Mouse (Mus musculus): Measurements from ENCODE around the gene Sag. TPM values are rescaled to one million over a fixed set of nuclear protein-coding genes. Genes with fewer than 3 reads are reported as not detected.

The Sag gene
- 1.2 and 1.3 TPM in 2 replicates for polyA plus RNA-seq (2015; fragmentation: Nextera tagmentation; extraction: Ambion mirVana)

GRCm38 (mm10) chr1:87803576-87803975, at the start of gene Sag:
TSS of gene Sag (plus strand) at chr1:87803680.
- Histone ChIP-seq H3K27ac (no peak within 1 kb of the TSS), H3K4me1 (no peaks in the 10 kb centered on the region), H3K4me2 (no peak within 1 kb of the TSS), H3K27me3 (no peaks in the 10 kb centered on the region), H3K9ac (no peak within 1 kb of the TSS), H3K36me3 (no peaks in the 10 kb centered on the region), H3K9me3 (no peaks in the 10 kb centered on the region), H3K4me3 (no peak within 1 kb of the TSS)
- 60% methylated on average over 6 of the region's 6 CpGs for WGBS
- ATAC-seq (ENCODE audit: borderline replicate concordance, extremely low read depth, low FRiP score, low TSS enrichment) = no peak

- WGBS = under 1% methylated on average over 79 of the region's 79 CpGs
- Histone ChIP-seq H3K4me3 (peak within 1 kb of the TSS; percentile 99), H3K4me2 (peak within 1 kb of the TSS; percentile 57), H3K27ac (peak within 1 kb of the TSS; percentile 85), H3K36me3 (peaks cover 10% of the 10 kb centered on the region; the same call in 1 of the 2 replicates), H3K27me3 (no peaks in the 10 kb centered on the region), H3K4me1 (peaks cover 14% of the 10 kb centered on the region), H3K9me3 (no peaks in the 10 kb centered on the region), H3K9ac (peak within 1 kb of the TSS; percentile 98)
- ATAC-seq (ENCODE audit: borderline replicate concordance, extremely low read depth, low FRiP score, low TSS enrichment) = peak; percentile 99
These were observed 47.6 kb upstream of the Sag start, which contains the start of gene Atg16l1 for GRCm38 (mm10) chr1:87755641-87756470. TSS of gene Atg16l1 (plus strand) at chr1:87755870.

GRCm38 (mm10) chr1:87763821-87764220, 39.7 kb upstream of the Sag start:
- Histone ChIP-seq H3K27ac (no peak overlapping the region), H3K4me1 (no peaks in the 10 kb centered on the region), H3K9ac (no peak overlapping the region), H3K4me3 (no peak overlapping the region), H3K4me2 (no peak overlapping the region), H3K27me3 (no peaks in the 10 kb centered on the region), H3K9me3 (no peaks in the 10 kb centered on the region), H3K36me3 (peaks cover 83% of the 10 kb centered on the region)
- ATAC-seq (ENCODE audit: borderline replicate concordance, extremely low read depth, low FRiP score, low TSS enrichment) = no peak
- 86% methylated on average over 3 of the region's 3 CpGs for WGBS

GRCm38 (mm10) chr1:87765741-87766140, 37.7 kb upstream of the Sag start:
- H3K4me2 ChIP-seq = no peak overlapping the region
- 88% methylated on average over 2 of the region's 2 CpGs for WGBS
- H3K27me3 ChIP-seq = no peaks in the 10 kb centered on the region
- no peaks in the 10 kb centered on the region for H3K4me1 ChIP-seq
- no peak overlapping the region for H3K9ac ChIP-seq
- H3K4me3 ChIP-seq = no peak overlapping the region
- H3K9me3 ChIP-seq = no peaks in the 10 kb centered on the region
- no peak overlapping the region for H3K27ac ChIP-seq
- H3K36me3 ChIP-seq = peaks cover 86% of the 10 kb centered on the region
- ATAC-seq (ENCODE audit: borderline replicate concordance, extremely low read depth, low FRiP score, low TSS enrichment) = no peak

DNA sequence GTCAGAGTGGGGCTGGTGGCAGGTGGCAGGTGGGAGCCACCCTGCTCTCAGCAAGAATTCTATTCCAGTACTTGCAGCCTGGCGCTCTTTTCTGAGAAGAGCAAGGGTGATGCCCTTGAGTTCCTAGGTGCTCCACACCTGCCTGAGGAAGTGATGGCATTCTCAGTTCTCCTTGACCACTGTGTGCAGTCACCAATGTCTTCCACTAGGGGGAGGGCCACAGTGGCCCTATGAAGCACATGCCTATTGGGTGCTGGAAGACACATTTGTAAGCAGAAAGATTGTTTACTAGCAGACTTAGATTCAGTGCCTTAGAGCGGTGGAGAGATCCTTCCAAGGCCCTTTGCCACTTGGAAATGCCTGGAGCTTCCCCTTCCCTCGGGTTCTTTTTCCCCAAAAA, 37.2 kb upstream of the Sag start:
- ATAC-seq (ENCODE audit: borderline replicate concordance, extremely low read depth, low FRiP score, low TSS enrichment) = no peak
- no peaks in the 10 kb centered on the region for H3K27me3 ChIP-seq
- no peaks in the 10 kb centered on the region for H3K4me1 ChIP-seq
- no peak overlapping the region for H3K9ac ChIP-seq
- 80% methylated on average over 3 of the region's 3 CpGs for WGBS
- H3K27ac ChIP-seq = no peak overlapping the region
- H3K9me3 ChIP-seq = no peaks in the 10 kb centered on the region
- H3K4me3 ChIP-seq = no peak overlapping the region
- H3K4me2 ChIP-seq = no peak overlapping the region
- H3K36me3 ChIP-seq = peaks cover 88% of the 10 kb centered on the region

GRCm38 (mm10) chr1:87769263-87769662, 34.2 kb upstream of the Sag start:
- Histone ChIP-seq H3K27me3 (no peaks in the 10 kb centered on the region), H3K9me3 (no peaks in the 10 kb centered on the region), H3K4me2 (no peak overlapping the region), H3K36me3 (peaks cover 87% of the 10 kb centered on the region), H3K9ac (no peak overlapping the region), H3K27ac (no peak overlapping the region), H3K4me1 (no peaks in the 10 kb centered on the region), H3K4me3 (no peak overlapping the region)
- ATAC-seq (ENCODE audit: borderline replicate concordance, extremely low read depth, low FRiP score, low TSS enrichment) = no peak
- WGBS = 98% methylated on average over 2 of the region's 2 CpGs

DNA sequence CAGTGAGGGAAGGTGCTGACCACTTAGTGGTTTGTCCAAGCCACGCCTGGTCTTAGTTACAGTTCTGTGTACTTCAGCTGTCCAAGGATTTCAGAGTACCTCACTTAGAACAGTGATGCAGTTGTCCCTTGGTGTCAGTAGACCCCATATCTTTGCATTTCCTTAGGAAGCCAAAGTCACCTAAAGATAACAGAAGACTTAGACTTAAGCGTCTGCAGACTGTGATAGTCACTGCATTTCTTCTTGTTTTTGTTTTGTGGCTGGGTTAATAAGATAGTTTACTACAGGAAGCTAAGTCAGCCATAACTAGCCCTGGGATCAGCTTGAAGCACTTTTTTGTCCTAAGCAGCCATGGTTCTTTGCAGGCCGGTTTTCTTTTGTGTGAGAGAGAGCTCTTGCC, 33.0 kb upstream of the Sag start:
- H3K4me1 ChIP-seq = no peaks in the 10 kb centered on the region
- H3K36me3 ChIP-seq = peaks cover 87% of the 10 kb centered on the region
- no peak overlapping the region for H3K9ac ChIP-seq
- H3K27ac ChIP-seq = no peak overlapping the region
- no peak overlapping the region for H3K4me3 ChIP-seq
- H3K9me3 ChIP-seq = no peaks in the 10 kb centered on the region
- no peak overlapping the region for H3K4me2 ChIP-seq
- ATAC-seq (ENCODE audit: borderline replicate concordance, extremely low read depth, low FRiP score, low TSS enrichment) = no peak
- no peaks in the 10 kb centered on the region for H3K27me3 ChIP-seq
- WGBS = 90% methylated on average over 3 of the region's 3 CpGs

- 89% methylated on average over 3 of the region's 3 CpGs for WGBS
- Histone ChIP-seq H3K4me1 (no peaks in the 10 kb centered on the region), H3K36me3 (peaks cover 87% of the 10 kb centered on the region), H3K27me3 (no peaks in the 10 kb centered on the region), H3K4me2 (no peak overlapping the region), H3K9ac (no peak overlapping the region), H3K9me3 (no peaks in the 10 kb centered on the region), H3K4me3 (no peak overlapping the region), H3K27ac (no peak overlapping the region)
- no peak for ATAC-seq (ENCODE audit: borderline replicate concordance, extremely low read depth, low FRiP score, low TSS enrichment)
These were observed 31.8 kb upstream of the Sag start for GRCm38 (mm10) chr1:87771724-87772123.

DNA sequence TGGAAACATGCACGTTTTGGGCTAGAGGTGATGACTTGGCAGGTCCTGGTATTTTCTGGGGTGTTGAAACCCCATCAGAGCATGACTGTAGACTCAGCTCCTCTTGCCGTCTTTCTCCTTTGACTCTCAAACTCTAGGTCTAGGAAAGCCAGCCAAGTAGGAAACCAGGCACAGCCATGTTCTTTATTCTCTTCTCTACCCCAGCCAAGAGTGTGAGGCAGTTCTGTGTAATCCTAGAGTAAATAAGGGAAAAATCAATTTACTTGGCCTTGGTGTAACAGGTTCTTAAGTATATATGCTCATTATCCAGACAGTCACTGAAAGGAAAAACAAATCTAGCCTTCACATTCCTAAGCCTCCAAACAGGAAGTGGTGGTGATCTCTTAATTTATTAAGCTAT, 30.1 kb upstream of the Sag start:
- H3K27me3 ChIP-seq = no peaks in the 10 kb centered on the region
- no peak overlapping the region for H3K4me2 ChIP-seq
- no peak overlapping the region for H3K9ac ChIP-seq
- no peak for ATAC-seq (ENCODE audit: borderline replicate concordance, extremely low read depth, low FRiP score, low TSS enrichment)
- H3K36me3 ChIP-seq = peaks cover 85% of the 10 kb centered on the region
- H3K4me1 ChIP-seq = no peaks in the 10 kb centered on the region
- no peak overlapping the region for H3K4me3 ChIP-seq
- H3K27ac ChIP-seq = no peak overlapping the region
- H3K9me3 ChIP-seq = no peaks in the 10 kb centered on the region
- WGBS = 79% methylated on average over 2 of the region's 2 CpGs

GRCm38 (mm10) chr1:87774845-87775244, 28.6 kb upstream of the Sag start:
- H3K9me3 ChIP-seq = no peaks in the 10 kb centered on the region
- no peak overlapping the region for H3K9ac ChIP-seq
- 92% methylated on average over 7 of the region's 7 CpGs for WGBS
- no peak overlapping the region for H3K4me2 ChIP-seq
- no peak overlapping the region for H3K27ac ChIP-seq
- no peaks in the 10 kb centered on the region for H3K27me3 ChIP-seq
- H3K36me3 ChIP-seq = peaks cover 90% of the 10 kb centered on the region
- no peak overlapping the region for H3K4me3 ChIP-seq
- H3K4me1 ChIP-seq = no peaks in the 10 kb centered on the region
- no peak for ATAC-seq (ENCODE audit: borderline replicate concordance, extremely low read depth, low FRiP score, low TSS enrichment)

GRCm38 (mm10) chr1:87779204-87779785, 24.2 kb upstream of the Sag start:
- H3K36me3 ChIP-seq = peaks cover 89% of the 10 kb centered on the region
- no peak overlapping the region for H3K4me2 ChIP-seq
- H3K9me3 ChIP-seq = no peaks in the 10 kb centered on the region
- no peaks in the 10 kb centered on the region for H3K27me3 ChIP-seq
- no peaks in the 10 kb centered on the region for H3K4me1 ChIP-seq
- 80% methylated on average over 5 of the region's 5 CpGs for WGBS
- no peak overlapping the region for H3K4me3 ChIP-seq
- ATAC-seq (ENCODE audit: borderline replicate concordance, extremely low read depth, low FRiP score, low TSS enrichment) = no peak
- no peak overlapping the region for H3K27ac ChIP-seq
- H3K9ac ChIP-seq = no peak overlapping the region

GRCm38 (mm10) chr1:87785703-87786102, 17.8 kb upstream of the Sag start:
- H3K27ac ChIP-seq = peak overlapping the region; percentile 62
- H3K27me3 ChIP-seq = no peaks in the 10 kb centered on the region
- no peak overlapping the region for H3K4me2 ChIP-seq
- 60% methylated on average over 8 of the region's 8 CpGs for WGBS
- no peak overlapping the region for H3K4me3 ChIP-seq
- H3K36me3 ChIP-seq = peaks cover 78% of the 10 kb centered on the region
- H3K4me1 ChIP-seq = peaks cover 13% of the 10 kb centered on the region
- ATAC-seq (ENCODE audit: borderline replicate concordance, extremely low read depth, low FRiP score, low TSS enrichment) = peak; percentile 81
- no peak overlapping the region for H3K9ac ChIP-seq
- no peaks in the 10 kb centered on the region for H3K9me3 ChIP-seq

All from lung, embryonic 15.5 days (tissue).